Mouse (Mus musculus): Measurements from ENCODE around the gene Gamt.

Gene Gamt

DNA sequence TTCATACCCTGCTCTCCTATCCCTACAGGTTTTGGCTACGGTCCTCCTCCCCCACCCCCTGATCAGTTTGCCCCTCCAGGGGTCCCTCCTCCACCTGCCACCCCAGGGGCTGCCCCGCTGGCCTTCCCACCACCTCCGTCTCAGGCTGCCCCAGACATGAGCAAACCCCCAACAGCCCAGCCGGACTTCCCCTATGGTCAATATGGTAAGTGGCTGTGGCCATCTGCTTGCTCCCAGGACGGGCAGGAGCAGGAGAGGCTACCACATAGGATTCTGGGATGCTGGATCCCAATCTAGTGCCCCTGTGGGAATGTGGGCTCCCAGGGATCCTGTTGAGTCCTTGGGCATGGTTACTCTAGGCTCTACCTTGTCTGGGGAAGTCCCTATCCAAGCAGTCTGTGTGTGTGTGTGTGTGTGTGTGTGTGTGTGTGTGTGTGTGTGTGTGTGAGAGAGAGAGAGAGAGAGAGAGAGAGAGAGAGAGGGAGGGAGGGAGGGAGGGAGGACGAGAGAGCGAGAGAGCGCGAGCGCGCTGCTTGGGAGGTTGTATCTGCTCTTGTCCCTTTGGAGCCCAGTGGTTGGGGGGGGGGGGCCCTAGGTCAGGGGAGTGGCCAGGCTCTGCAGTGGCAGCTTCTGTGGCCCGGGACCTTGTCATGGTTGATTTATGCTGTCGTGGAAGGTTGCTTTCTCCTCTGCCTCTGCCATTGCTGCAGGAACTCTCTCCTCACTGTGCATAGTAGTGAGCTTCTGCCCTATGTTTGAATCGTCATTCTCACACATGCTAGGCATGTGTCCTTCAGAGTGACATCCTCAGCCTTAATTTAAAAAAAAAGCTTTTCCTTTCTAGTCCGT lies 24.6 kb upstream of the Gamt start:
- DNase-seq (ENCODE audit: low read depth, low spot score), result no peak

DNA sequence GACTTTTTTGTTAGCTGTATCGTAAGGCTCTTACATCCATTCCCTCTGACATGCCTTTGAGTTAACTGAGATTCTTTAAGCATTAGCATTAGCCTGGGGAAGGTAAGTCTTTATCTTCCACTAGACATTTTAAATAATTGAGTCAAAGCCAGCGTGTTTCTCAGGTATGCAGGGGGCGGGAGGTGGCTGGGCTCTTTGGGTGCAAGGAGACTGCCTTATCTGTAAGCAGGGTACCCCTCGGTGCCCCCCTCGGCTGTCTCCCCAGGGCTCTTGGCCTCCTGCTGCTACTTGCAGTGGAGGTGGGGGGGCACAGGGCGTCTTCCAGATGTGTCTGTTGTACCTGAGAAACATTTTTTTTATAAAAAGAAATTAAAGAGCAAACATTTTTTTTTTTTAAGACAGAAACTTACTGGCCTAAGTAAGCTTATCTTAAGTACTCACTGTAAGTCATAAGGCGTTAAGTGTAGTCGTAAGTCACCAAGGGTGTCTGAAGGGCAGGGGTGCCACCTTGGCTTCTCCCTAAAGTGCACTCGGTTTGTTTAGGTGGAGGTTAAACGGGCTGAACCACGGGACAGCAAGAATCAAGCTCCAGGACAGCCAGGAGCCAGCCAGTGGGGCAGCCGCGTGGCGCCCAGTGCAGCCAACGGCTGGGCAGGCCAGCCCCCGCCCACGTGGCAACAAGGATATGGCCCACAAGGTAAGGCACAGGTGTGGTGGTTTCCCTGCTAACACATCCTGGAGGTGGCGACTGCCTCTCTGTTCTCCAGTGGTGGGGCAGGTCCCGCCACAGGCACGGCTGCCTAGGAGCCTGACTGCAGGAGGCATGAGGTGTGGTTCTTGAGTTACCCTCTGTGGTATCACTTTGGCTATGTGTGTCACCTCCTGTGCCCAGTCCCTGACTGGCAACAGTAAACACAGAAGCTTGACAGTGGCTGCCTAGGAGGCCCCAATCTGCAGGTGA lies 21.9 kb upstream of the Gamt start:
- no peak for DNase-seq (ENCODE audit: low read depth, low spot score)

DNA sequence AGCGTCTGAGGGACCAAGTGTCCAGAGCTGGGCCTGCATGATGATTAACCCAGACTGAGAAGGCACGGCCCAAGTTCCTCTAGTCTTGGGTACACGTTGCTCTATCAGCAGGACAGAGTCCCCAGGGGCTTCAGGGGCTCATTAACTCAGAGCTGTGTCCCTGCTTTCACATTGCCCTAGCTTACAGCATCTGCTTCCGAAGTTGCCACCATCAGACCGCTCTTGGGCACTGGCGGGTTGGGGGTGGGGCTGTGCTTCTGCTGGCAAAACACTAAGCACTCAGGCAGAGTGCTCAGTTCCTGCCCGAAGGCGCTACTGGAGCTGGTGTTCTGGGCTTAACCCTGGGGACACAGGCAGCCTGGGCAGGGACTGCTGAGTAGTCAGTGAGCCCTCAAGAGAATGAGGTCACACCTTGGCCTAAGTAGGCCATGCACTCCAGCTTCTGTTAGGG lies 21.1 kb upstream of the Gamt start:
- no peak for DNase-seq (ENCODE audit: low read depth, low spot score)

DNA sequence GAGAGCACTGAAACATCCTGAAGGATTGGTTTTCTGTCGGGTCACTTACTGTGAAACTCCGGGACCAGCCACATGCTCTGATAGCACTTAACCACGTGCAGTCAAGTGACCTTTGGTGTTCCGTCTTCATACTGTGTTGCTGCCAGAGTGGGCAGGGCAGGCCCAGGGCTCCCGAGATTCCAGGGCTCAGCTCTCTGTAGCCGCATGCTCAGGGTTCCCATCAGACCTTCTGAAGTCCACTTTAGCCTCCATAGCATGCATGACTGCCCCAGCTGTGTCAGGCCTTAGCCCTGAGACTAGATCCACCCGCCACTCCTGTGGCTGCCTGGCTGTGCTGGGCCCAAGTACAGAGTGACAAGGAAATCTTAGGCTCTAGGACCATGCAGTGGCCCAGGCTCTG lies 20.5 kb upstream of the Gamt start:
- no peak for DNase-seq (ENCODE audit: low read depth, low spot score)

DNA sequence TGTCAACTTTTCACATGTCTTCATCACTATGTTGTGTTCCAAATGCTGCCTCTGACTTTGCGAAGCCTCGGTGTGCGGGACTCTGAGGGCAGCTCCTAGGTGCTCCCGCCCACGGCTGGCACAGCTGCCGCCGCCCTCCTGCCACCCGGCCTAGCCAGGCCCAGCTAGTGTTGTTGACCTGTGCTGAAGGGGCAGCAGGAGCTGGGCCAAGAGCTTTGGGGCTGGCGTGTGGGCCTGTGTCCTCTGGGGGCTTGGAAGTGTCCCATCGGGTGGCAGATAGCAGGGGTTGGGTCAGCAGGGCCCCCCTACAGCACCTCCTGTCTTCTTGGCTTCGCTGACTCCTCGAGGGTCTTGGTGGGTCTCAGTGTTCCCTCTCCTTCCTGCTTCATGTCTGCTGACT lies 18.5 kb upstream of the Gamt start:
- DNase-seq (ENCODE audit: low read depth, low spot score), result no peak

DNA sequence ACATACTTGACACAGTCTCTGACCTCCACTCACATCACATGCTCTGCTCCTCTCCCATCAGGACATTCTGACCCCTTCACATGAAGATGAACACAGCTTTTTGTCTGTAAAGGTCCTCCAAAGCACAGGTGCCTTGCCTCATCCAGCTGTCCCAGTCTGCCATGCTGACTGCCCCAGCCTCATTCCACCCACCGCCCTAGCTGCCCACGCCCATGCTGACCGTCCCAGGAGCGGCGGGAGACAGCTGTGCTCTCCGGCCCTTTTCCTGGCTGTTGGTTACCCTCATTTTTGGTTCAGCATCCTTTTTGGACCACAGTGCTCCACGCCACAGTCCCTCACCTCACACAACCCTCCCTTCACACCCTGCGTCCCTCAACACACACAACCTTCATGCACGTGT lies 17.6 kb upstream of the Gamt start:
- no peak for DNase-seq (ENCODE audit: low read depth, low spot score)

DNA sequence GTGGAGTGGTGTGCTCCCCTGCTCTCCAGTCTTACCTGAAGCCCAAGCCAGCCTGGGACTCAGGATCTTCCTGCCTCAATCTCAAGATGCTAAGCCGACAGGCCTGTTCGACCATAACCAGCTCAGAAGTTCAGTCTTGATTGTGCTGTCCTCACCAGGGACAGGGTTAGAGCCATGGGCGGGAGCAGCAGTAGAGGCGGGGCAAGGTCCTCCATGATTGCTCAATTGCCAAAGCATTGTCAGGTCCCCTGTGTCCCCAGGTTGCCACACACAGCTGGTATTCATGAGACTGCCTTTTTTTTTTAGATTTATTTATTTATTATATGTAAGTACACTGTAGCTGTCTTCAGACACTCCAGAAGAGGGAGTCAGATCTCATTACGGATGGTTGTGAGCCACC lies 15.4 kb upstream of the Gamt start:
- no peak for DNase-seq (ENCODE audit: low read depth, low spot score)

DNA sequence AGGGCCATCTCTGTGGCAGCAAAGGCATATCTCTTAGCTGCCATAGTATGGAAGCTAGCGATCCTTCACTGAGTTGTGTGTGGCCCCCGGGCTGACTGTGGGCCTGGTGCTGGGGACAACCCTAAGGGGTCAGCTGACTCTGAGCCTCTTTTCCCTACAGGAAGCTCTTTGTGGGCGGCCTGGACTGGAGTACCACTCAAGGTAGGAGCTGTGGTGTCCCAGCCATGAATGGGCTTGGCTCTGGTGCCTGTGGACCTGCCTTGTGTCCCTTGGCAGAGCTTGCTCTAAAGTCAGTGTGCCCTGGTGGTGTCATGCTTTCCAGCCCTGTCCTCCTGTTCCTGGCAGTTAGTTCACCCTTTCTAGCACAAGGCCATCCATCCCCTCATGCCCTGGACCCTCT lies 13.0 kb upstream of the Gamt start:
- DNase-seq (ENCODE audit: low read depth, low spot score), result no peak

DNA sequence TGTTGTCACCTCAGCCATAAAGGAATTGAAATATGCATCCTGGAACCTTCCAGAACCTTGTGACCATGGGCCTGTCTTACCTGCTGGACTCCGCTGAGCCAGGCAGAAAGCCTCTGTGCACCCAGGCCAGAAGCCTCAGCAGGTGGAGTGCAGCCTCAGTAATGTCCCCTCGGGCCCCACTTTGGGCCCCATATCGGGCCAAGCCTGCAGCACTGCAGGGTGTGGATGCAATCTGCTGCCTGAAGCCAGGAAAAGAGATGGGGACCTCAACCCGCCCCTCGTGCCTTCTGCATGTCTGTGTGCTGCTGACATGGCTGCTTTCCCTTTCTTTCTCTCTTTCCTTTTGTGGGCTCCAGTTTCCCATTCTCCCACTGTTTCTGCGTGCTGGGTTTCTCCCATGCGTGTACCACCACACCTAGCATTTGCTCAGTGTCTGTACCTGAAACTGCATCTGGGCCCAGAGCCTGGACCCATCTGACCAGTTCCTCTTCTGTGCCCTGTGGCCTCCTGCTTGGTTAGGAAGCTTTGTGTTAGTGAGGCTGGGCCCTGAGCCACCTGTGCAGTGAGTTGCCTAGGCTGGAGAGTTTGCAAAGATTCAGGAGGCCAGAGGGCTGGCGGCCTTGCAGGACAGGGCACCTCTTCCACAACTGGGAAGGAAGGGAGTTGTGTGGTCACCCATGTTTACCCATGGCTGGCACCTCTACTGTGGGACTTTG lies 11.2 kb upstream of the Gamt start:
- no peak for DNase-seq (ENCODE audit: low read depth, low spot score)

DNA sequence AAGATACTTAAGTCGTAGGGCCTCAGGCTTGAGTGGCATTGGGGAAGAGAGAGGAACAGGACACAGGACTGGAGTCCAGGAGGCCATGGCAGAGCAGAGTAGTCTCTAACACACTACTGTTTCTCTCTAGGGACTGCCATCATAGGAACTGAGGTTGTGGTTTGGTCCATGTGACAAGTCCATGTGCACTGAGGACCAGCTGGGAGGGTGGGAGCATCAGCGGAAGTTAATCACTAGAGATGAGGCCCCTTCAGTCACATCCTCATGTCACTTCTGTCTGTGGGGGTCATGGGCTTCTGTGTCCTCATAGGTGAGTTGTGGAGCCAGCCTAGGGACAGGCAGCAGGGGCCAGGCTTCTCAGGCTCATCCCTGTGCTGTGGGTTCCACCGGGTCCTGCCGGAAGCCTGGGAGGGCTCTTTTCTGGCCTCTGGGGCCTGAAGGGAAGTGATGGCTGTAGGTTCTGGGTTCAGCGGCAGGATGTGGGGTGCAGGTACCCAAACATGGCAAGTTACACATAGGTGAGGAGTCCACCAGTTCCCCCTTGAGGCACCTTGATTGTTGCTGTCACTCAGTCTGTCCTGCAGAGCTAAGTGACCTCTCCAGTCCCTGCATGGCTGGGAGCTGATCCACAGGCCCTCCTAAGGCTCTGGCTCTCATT lies 10.5 kb upstream of the Gamt start:
- no peak for DNase-seq (ENCODE audit: low read depth, low spot score)

DNA sequence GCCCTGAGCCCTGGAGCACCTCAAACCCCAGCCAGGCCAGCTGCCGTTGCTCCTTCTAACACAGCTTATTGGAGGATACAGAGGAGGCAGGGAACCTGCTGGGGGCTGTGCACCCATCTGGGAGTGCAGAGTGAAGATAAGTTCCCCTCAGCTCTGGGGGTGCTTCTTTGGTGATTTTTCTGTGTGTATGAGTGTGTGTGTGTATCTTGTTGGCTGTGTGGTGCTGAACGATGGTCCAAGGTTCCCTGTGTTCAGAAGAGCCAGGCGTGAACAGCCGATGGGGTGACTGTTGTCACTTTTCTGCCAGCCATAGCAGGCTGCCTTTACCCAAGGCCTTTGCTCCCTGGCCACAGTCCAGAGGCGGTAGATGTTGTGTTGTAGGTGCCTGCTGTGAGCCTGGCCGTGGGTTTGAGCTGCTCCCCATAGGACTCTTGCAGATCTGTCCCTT lies 9.9 kb upstream of the Gamt start:
- no peak for DNase-seq (ENCODE audit: low read depth, low spot score)

DNA sequence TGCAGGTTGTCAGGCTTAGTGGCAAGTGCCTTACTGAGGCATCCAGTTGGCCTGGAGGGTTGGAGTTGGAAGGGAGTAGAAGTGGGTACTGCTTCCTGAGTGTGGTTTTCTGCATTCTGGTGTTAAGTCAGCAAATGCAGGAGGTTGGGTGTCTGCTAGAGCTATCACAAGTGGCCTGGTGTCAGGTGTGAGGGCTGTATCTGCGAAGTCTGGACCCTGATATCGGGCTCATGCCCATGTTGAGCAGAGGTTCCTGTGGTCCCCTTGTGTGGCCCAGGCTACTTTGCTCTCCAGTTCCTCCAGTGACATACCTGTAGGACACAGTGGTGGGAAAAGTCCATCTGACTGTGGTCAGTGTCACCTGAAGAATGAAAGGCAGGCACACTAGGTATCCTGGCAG lies 9.3 kb upstream of the Gamt start:
- DNase-seq (ENCODE audit: low read depth, low spot score), result no peak

DNA sequence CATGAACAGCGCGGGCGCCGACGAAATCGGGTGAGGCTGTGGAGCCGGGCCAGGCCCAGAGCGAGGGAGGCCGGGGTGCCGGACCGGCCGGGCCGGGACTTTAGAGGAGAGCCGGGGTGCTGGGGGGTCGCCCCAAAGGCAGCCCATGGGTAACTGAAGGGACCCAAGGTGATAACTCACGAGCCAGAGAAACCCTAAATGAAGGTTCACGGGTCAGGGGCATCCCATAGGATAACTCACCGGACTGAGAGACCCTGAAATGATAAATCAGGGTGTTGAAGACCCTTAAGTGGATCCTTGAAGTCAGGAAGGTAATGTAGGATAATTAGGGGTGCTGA lies 4.3 kb upstream of the Gamt start:
- no peak for DNase-seq (ENCODE audit: low read depth, low spot score)

DNA sequence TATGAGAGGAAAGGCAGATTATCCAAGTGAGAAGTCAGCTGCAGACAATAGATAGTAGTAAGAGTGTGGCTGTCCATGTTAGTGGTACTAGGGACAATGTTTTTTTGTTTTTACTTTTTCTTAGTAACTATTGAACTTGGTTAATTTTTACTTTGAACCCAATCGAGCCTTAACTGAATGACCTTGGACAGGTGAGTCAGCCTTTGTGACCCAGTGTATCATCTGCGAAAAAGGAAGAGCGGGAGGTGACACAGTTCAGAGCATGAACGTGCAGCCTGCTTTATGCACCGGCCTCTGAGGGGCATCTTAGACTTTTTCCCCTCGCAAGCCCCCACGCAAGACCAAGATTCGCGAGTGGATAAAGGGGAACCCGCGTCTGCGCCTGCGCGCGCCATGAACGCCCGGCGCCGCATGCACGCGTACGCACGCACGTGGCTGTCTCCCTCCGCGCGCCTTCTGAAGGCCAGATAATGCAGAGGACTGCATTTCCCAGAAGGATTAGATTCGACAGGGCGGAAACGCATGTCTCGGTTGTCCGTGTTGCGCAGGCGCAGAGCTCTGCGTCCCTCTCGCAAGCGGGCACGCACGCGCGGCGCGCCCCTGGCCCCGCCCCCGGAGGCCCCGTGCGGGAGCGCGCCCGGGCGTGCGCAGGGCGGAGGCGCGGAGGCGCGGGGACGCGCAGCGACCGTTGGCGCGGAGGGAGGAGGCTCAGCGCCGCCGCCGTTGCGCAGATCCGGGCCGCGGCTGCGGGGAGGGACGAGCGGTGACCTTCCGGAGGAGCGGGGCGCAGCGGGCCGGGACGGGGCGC lies 3.7 kb upstream of the Gamt start:
- DNase-seq (ENCODE audit: low read depth, low spot score), result peak; percentile 99

DNA sequence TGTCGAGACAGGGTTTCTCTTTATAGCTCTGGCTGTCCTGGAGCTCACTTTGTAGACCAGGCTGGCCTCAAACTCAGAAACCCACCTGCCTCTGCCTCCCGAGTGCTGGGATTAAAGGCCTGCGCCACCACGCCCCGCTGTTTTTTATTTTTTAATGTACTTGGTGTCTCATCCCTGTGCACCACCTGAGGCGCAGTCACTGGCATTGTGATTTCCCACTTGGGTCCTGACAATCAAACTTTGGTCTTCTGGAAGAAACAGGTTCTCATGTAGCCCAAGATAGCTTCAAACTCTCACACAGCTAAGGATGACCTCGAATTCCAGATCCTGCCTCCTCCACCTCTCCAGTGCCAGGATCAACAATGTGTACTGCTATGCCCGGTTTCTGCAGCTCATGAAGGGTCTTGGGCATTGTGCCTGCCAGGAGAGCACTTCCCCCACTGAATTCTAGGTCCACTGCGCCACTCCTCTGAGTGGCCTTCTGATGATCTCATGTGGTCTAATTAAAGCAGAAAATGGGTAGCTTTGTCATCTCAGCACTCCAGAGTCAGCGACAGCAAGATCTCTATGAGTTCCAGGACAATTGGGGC lies 2.1 kb upstream of the Gamt start:
- DNase-seq (ENCODE audit: low read depth, low spot score), result no peak

DNA sequence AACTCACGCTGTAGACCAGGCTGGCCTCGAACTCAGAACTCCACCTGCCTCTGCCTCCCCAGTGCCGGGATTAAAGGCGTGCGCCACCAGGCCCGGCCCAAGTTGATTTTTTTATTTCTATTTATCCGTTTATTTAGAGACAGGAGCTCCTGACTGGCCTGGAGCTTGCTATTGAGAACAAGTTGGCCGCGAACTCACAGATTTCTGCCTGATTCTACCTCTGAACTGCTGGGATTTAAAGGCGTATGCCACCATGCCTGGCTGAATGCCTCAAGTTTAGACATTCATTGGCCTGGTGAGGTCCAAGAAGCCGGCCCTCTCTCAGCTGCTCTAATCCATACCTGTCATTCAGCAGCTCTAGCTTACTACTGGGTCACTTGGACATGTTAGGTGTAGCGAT lies 1.4 kb upstream of the Gamt start:
- DNase-seq (ENCODE audit: low read depth, low spot score), result no peak

DNA sequence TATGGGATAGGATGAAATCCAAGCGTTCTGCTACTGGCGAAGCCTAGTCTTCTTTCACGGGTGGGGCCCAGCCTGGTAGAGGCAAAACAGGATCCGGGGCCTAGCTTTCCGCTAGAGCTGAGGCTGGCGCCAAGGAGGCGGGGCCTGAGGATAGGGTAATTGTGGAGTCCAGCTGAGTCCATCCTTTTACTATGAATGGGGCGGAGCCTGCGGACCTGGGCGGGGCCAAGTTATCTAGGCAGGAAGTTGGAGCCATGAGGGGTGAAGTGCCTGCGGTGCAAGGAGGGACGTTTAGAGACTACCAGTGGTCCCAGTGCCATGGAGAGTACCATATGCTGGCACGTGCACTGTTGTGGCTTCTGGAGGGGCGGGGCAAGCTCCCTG lies 765 bp upstream of the Gamt start:
- DNase-seq (ENCODE audit: low read depth, low spot score), result no peak

DNA sequence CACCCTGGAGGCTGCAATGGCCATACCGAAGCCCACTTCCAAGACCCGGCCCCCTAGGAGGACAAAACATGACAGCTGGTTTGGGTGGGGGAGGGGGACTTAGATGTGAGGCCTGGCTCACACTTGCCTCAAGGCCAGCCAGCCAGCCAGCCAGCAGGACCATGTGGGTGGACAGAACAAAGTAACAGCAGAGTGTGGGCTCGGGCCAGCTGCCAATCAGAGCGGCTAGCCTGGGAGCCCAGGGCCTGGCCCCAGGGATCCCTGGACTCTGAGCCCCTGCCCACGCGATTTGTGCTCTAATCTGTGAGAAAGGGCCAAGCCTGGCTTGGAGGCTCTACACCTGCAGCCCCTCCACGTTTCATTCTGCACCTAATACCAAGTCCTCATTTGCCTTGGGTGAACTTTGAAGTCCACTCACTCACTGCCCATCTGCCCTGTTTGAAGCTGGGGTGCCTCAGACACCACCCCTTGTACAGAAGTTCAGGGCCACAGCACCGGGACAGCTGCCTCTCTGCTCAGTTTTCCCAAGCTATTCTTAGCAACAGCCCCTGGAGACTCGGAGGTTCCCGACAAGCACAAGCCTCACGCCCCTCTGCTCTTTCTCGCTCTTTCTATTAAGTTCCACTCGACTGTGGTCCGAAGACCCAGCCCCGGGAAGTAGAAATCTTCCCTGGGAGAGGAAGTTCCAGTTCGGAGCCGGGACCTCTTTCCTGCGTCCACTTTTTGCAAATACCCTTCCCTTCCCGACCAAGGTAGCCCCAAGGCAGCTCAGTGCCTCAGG lies 761 bp downstream of the Gamt start:
- no peak for DNase-seq (ENCODE audit: low read depth, low spot score)

DNA sequence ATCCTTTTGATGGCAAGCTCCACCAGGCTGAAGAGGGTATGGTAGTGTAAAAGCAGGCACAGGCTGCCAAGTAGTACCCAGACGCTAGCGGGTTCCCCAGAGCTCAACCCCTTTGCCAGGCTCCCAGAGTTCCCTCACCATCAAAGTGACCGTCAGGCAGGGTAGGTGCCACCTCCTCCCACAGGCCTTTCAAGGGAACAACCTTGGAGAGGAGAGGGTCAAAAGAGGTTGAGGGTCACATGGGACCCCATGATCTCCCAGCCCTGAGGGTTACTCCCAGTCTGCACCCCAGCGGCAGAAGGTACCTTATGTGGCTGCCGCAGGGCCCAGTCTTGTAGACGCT lies 1.4 kb downstream of the Gamt start:
- no peak for DNase-seq (ENCODE audit: low read depth, low spot score)
